Mouse (Mus musculus): Measurements from ENCODE around the gene Fam83e. TPM values are rescaled to one million over a fixed set of nuclear protein-coding genes. Genes with fewer than 3 reads are reported as not detected.

Gene Fam83e
- total and polyA plus RNA-seq, 3 experiments: 0.43 to 1.0 TPM; not detected in 1

DNA sequence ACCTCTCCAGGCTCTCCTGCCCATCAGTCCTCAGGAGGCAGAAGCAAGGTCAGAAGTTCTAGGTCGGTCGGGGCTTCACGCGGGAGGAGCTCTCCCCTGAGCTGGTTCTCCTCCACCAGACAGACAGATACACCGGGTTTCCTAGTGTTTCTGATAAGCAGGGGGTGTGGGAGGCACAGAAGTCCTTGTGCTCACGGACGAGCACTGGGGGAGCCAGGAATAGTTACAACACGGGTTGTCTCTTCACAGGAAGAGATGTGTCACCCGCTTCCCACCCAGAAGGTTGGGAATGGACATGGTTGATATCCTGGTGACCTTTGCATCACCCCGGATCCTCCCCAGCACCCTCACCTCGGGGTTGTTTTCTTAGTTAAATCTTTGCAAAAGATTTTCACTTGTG, 31.2 kb upstream of the Fam83e start:
- H3K4me3 ChIP-seq (ENCODE audit: control insufficient read depth in 1 of 2, insufficient read depth in 1 of 2, low read depth in 2 of 2, low read length in 2 of 2): no peak overlapping the region

DNA sequence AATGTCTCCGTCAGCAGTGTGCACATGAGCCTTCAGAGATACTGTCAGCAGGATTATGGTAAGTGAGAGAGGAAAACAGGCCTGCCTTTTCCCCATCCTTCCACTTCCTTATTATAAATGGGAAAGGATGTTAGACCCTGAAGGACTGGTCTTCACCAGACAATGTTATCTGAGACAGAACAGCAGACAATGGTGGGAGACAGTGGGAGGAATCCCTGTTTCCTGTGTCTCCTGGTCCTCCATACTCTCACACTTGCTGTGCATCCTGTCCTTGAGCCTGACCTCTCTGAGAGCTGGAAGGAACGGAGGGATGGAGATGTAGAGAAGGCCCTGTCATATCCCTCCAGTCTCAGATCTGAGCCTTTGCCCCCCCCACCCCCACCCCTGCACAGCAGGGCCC, 28.6 kb upstream of the Fam83e start:
- no peak for TF ChIP-seq UBTF (IDR thresholded peaks at IDR 0.05; ENCODE audit: borderline replicate concordance, insufficient read depth, low read depth, low read length)
- TF ChIP-seq MYB (IDR thresholded peaks at IDR 0.05; ENCODE audit: low read depth, low read length): no peak
- no peak for TF ChIP-seq CHD2 (IDR thresholded peaks at IDR 0.05; ENCODE audit: low read length)
- no peak for TF ChIP-seq MEF2A (IDR thresholded peaks at IDR 0.05; ENCODE audit: extremely low read depth, insufficient replicate concordance, low read depth, low read length, poor library complexity, severe bottlenecking)
- no peak for TF ChIP-seq GATA1 (IDR thresholded peaks at IDR 0.05; ENCODE audit: low read depth, low read length)
- no peak for TF ChIP-seq ZKSCAN1 (IDR thresholded peaks at IDR 0.05; ENCODE audit: low read depth, low read length)
- TF ChIP-seq E2F4 (IDR thresholded peaks at IDR 0.05; ENCODE audit: borderline replicate concordance, low read depth, low read length): no peak
- no peak for TF ChIP-seq CHD1 (IDR thresholded peaks at IDR 0.05; ENCODE audit: low read depth, low read length)
- no peak for TF ChIP-seq TBP (IDR thresholded peaks at IDR 0.05; ENCODE audit: low read depth, low read length)
- TF ChIP-seq USF2 (IDR thresholded peaks at IDR 0.05; ENCODE audit: borderline replicate concordance in 1 of 2, insufficient read depth in 1 of 2, low read depth in 1 of 2, low read length in 2 of 2): no peak
- TF ChIP-seq CTCF (IDR thresholded peaks at IDR 0.05 in 2 of 3, conservative IDR thresholded peaks at IDR 0.05 in 1 of 3; ENCODE audit: control insufficient read depth in 1 of 3, insufficient read depth in 1 of 3, low read depth in 2 of 3, low read length in 3 of 3, poor library complexity in 1 of 3, severe bottlenecking in 1 of 3): no peak
- TF ChIP-seq POLR2AphosphoS2 (IDR thresholded peaks at IDR 0.05; ENCODE audit: low read length): no peak
- TF ChIP-seq KAT2A (conservative IDR thresholded peaks at IDR 0.05; ENCODE audit: low read depth, low read length): no peak
- TF ChIP-seq TAL1 (IDR thresholded peaks at IDR 0.05; ENCODE audit: low read length): no peak
- no peak for TF ChIP-seq SIN3A (IDR thresholded peaks at IDR 0.05; ENCODE audit: low read length)
- TF ChIP-seq ETS1 (IDR thresholded peaks at IDR 0.05; ENCODE audit: low read depth, low read length): no peak
- Histone ChIP-seq H3K9me3 (replicated peaks; ENCODE audit: insufficient read depth, low read length) (no peaks in the 10 kb centered on the region), H3K79me2 (ENCODE audit: control insufficient read depth, insufficient read depth, low read length, poor library complexity) (no peaks in the 10 kb centered on the region), H3K36me3 (ENCODE audit: control insufficient read depth in 1 of 2, insufficient read depth in 2 of 2, low read length in 2 of 2) (no peaks in the 10 kb centered on the region), H3K27me3 (ENCODE audit: control insufficient read depth in 1 of 2, insufficient read depth in 2 of 2, low read length in 2 of 2) (peaks cover 1 to 5% of the 10 kb centered on the region in 2 experiments; a peak in 2 of 4 replicates), H3K4me3 (ENCODE audit: control insufficient read depth in 1 of 2, insufficient read depth in 1 of 2, low read depth in 2 of 2, low read length in 2 of 2) (no peak overlapping the region), H3K4me1 (ENCODE audit: control insufficient read depth in 1 of 2, insufficient read depth in 2 of 2, low read length in 2 of 2) (no peaks in the 10 kb centered on the region; a peak in 1 of 4 replicates), H3K27ac (ENCODE audit: control insufficient read depth, low read depth, low read length) (no peak overlapping the region), H3K9ac (ENCODE audit: control insufficient read depth, low read depth, low read length, poor library complexity, severe bottlenecking) (no peak overlapping the region)
- no peak for DNase-seq (ENCODE audit: low read depth, low spot score)

More for the DNA sequence above, 31.2 kb upstream of the Fam83e start:
- H3K9me3 ChIP-seq (replicated peaks; ENCODE audit: insufficient read depth, low read length): no peaks in the 10 kb centered on the region
- H3K79me2 ChIP-seq (ENCODE audit: control insufficient read depth, insufficient read depth, low read length, poor library complexity): no peaks in the 10 kb centered on the region
- TF ChIP-seq MYC (IDR thresholded peaks at IDR 0.05; ENCODE audit: low read depth, low read length): no peak
- TF ChIP-seq CHD2 (IDR thresholded peaks at IDR 0.05; ENCODE audit: low read length): no peak
- no peak for TF ChIP-seq MYB (IDR thresholded peaks at IDR 0.05; ENCODE audit: low read depth, low read length)
- TF ChIP-seq BHLHE40 (IDR thresholded peaks at IDR 0.05; ENCODE audit: borderline replicate concordance, low read depth, low read length): no peak
- TF ChIP-seq E2F4 (IDR thresholded peaks at IDR 0.05; ENCODE audit: borderline replicate concordance, low read depth, low read length): no peak
- TF ChIP-seq TBP (IDR thresholded peaks at IDR 0.05; ENCODE audit: low read depth, low read length): no peak
- TF ChIP-seq GABPA (IDR thresholded peaks at IDR 0.05; ENCODE audit: low read depth, low read length): no peak
- no peak for TF ChIP-seq MXI1 (IDR thresholded peaks at IDR 0.05; ENCODE audit: low read depth, low read length)
- TF ChIP-seq MAX (IDR thresholded peaks at IDR 0.05; ENCODE audit: low read length): no peak
- TF ChIP-seq KAT2A (conservative IDR thresholded peaks at IDR 0.05; ENCODE audit: low read depth, low read length): no peak
- TF ChIP-seq JUND (IDR thresholded peaks at IDR 0.05; ENCODE audit: low read depth, low read length): no peak
- TF ChIP-seq ZNF384 (IDR thresholded peaks at IDR 0.05; ENCODE audit: low read depth, low read length): no peak
- TF ChIP-seq NELFE (IDR thresholded peaks at IDR 0.05; ENCODE audit: low read depth, low read length): no peak
- no peak for TF ChIP-seq TCF12 (IDR thresholded peaks at IDR 0.05; ENCODE audit: low read depth, low read length)
- no peak for TF ChIP-seq MAZ (IDR thresholded peaks at IDR 0.05; ENCODE audit: low read depth, low read length)
- no peak for TF ChIP-seq USF2 (IDR thresholded peaks at IDR 0.05; ENCODE audit: borderline replicate concordance in 1 of 2, insufficient read depth in 1 of 2, low read depth in 1 of 2, low read length in 2 of 2)
- no peak for DNase-seq (ENCODE audit: low read depth, low spot score)
- H3K4me1 ChIP-seq (ENCODE audit: control insufficient read depth in 1 of 2, insufficient read depth in 2 of 2, low read length in 2 of 2): no peaks in the 10 kb centered on the region; a peak in 1 of 4 replicates
- no peak overlapping the region for H3K9ac ChIP-seq (ENCODE audit: control insufficient read depth, low read depth, low read length, poor library complexity, severe bottlenecking)
- no peaks in the 10 kb centered on the region for H3K36me3 ChIP-seq (ENCODE audit: control insufficient read depth in 1 of 2, insufficient read depth in 2 of 2, low read length in 2 of 2)
- H3K27ac ChIP-seq (ENCODE audit: control insufficient read depth, low read depth, low read length): no peak overlapping the region
- H3K27me3 ChIP-seq (ENCODE audit: control insufficient read depth in 1 of 2, insufficient read depth in 2 of 2, low read length in 2 of 2): peaks cover 1 to 7% of the 10 kb centered on the region in 2 experiments; a peak in 2 of 4 replicates

All from MEL (cell line).